Mouse (Mus musculus) c-Kit-negative CD71-positive TER-119-positive erythroid progenitor cells, embryonic 14.5 days (primary cell): ENCODE results near the gene Zfp651.

Experiments
- DNase-seq: peaks from one replicate; pipeline ENCODE4 v3.0.0-alpha.2; 2013; ENCODE audit warnings: low read depth, low spot score

Zfp651 gene

DNA sequence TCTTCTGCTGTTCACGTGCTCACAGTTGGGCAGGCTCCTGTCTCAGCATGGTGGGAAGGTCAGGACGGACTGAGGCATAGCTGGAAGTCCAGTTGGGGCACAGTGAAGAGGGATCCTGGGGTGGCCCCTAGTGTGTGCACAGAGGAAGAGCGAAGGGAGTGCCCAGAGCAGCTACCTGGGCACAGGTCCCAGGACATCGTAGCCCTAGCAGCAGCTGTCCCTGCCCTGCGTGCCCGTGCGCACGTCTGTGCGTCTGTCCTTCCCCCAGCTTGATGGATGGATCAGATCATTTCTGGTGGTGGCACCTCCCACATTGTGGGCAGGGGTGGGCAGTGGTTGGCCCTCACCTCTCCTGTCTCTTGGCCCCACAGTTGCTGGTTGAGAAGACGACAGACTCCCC is 3.1 kb downstream of the Zfp651 start:
- no peak for DNase-seq

DNA sequence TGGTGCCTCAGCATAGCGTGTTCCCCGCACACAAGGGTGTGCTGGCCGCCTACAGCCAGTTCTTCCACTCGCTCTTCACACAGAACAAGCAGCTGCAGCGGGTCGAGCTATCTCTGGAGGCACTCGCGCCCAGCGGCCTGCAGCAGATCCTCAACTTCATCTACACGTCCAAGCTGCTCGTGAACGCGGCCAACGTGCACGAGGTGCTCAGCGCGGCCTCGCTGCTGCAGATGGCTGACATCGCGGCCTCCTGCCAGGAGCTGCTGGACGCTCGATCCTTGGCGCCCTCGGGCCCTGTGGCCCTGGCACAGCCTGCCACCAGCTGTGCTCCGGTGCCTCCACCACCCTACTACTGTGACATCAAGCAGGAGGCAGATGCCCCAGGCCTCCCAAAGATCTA is 3.6 kb downstream of the Zfp651 start:
- no peak for DNase-seq

DNA sequence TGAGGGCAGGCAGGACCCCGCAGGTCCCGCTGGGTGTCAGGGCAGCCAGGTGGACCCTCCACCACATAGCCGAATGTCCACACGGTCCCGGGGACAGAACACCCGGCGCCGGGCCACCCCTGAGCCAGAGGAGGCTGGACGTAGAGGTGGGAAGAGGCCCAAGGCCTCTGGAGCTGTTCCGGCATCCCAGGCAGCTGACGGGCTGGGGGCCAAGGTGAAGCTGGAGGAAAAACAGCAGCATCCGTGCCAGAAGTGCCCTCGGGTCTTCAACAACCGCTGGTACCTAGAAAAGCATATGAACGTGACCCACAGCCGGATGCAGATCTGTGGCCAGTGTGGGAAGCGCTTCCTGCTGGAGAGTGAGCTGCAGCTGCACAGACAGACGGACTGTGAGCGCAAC is 4.6 kb downstream of the Zfp651 start:
- DNase-seq: no peak

DNA sequence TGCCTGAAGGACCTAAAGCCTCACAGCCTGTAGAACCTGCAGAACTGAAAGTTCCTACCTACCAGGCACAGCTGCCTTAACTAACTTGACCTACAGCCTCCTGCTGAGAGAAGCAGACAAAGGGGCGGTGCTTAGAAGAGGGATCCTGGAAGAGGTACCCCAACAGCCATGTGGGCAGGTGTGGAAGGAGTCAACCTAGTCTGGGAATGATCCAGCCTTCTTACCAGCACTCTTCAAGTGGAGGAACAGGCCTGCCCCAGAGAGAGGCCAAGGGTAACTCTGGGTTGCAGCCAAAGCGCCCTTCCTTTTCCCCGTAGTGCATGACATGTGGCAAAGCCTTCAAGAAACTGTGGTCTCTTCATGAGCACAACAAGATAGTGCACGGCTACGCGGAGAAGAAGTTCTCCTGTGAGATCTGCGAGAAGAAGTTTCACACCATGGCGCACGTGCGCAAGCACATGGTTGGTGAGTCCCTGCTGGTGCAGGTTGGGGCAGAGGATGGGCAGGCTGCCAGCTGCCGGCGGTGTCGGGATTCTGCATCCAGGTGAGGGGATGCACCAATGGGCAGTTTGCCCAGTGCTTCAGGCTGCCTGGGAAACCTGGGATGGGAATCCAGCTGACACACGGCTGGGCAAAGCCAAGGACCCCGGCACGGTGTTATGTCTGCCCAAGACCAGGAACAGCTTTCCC is 6.2 kb downstream of the Zfp651 start:
- no peak for DNase-seq

DNA sequence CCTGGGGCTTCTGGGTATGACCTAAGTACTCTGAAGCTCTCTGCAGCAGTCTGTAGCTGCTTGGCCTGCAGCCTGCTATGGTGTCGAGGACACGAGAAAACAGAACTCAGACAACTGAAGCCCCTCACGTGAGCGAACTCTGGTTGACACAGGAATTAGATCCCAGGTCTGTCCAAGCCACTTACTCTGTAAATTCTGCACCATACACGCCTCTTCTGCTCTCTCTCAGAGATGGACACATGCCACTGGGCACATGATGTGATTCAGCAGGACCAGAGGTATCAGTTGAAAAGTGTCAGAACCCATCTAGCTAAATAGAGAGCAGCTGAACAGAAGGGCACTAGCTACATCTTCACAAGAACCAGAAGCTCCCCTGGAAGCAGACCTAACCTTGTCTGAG is 13.3 kb downstream of the Zfp651 start:
- no peak for DNase-seq

DNA sequence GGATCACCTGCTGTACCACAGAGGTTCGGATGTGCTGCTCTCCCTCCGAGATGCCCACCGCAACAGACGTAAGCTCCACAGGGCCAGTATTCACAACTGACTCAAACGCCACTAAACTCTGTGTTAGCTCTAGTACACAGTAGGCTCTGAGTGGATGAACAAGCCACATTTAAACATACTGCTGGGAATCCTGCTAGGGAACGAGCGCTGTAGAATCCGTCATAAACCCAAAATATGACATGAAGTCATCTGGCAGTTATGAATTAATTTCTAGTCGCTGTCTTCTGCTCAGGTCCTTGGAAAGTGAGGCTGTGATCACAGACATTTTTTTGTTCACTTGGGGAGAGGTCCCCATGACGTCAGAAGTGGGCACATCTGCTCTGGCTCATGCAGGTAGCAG is 16.8 kb downstream of the Zfp651 start:
- DNase-seq: no peak

DNA sequence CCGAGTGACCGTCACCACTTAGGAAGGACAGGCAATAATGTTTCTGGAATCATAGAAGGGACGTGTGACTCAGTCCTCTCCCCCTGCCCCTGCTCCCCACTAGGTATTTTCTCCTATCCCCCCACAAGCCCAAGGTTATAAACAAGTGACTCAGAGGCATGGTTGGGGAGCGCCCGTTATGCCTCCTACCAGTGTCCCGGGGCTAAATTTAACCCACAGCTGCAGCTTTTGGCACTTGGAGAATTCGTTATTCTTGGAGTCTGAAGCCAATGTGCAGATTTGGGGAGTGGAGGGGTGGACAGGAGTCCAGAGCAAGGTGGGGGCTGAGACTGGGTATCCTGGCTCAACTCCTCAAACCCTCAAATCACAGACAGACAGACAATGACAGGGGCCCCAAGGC is 17.4 kb downstream of the Zfp651 start:
- DNase-seq: no peak

DNA sequence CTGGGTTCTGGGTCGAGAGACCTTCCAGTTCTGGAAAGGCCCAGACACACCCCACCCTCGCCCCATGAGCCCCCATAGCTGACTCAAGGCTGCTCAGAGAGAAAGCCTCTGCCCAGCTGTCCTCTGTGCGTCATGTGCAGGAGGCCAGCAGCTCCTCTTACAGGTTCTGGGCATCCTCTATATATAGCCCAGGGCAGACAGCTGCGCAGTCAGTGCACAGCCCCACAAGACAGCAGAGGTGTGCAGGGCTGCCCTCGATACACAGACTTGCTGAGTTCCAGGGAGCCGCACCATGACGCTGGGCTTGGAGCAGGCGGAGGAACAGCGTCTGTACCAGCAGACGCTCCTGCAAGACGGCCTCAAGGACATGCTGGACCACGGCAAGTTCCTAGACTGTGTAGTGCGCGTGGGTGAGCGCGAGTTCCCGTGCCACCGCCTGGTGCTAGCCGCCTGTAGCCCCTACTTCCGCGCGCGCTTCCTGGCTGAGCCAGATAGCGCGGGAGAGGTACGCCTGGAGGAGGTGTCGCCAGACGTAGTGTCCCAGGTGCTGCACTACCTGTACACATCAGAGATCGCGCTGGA is 18.4 kb downstream of the Zfp651 start, which contains the start of gene Klhl40:
TSS of gene Klhl40 (plus strand) at position 124 of the 582 bp plus-strand sequence.
- DNase-seq: no peak

DNA sequence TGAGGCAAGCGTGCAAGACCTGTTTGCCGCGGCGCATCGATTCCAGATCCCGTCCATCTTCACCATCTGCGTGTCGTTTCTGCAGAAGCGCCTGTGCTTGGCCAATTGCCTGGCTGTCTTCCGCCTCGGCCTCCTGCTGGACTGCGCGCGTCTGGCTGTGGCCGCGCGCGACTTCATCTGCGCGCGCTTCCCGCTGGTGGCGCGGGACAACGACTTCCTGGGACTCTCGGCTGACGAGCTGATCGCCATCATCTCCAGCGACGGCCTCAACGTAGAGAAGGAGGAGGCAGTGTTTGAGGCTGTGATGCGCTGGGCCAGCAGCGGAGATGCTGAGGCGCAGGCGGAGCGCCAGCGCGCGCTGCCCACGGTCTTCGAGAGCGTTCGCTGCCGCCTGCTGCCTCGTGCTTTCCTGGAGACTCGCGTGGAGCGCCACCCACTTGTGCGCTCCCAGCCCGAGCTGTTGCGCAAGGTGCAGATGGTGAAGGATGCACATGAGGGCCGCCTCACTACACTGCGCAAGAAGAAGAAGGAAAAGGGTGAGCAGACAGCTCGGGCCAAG is 19.0 kb downstream of the Zfp651 start:
- no peak for DNase-seq

DNA sequence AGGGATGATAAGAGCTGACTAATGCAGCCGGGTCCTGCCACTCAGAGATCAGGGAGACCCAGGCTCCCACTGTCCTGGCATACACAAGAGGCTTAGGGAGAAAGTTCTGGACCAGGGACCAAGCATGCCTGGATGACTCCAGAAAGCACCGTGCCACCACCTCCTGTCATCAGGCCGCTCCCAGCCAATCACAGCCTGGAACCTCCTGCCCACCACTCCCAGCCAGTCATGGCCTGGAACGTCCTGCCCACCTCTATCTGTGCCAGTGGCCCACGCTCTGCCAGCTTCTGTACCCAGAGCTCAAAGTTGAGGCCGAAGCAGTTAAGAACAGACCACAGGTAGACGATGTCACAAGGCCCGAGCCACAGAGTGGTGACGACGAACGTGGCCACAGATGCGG is 25.7 kb downstream of the Zfp651 start:
- DNase-seq: no peak

DNA sequence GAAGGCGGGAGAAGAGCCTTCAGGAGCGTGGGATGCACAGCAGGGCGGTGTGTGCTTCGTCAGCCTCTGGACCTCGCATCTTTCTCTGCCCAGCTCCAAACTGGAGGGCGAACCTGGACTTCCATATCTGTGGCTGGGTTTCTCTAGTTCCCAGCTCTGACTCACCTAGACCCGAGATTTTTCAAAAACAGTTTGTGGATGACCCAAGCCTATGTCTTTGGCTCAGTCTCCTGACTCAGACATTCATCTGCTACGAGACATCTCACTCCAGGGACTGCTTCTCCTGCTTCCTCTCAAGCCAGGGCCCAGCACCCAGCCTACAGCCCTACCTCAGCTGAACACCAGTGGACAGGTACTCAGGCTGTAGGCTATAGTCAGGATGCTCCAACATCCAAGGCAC is 26.1 kb downstream of the Zfp651 start:
- no peak for DNase-seq

DNA sequence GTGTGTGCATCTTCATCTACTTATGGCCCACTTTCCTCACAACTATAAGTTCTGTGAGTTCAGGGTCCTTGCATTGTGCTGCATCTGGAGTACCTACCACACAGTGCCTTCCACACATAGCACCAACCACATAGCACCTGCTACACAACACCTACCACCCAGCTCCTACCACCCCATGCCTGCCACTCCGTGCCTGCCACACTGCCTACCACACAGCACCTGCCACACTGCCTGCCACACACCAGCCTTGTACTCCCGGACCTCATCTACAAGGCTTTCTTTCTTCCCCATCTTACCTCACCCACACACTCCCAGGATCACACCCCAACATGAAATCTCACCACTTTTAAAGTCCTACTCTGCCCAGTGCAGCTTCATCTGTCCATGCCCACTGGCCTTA is 27.2 kb downstream of the Zfp651 start:
- DNase-seq: no peak

DNA sequence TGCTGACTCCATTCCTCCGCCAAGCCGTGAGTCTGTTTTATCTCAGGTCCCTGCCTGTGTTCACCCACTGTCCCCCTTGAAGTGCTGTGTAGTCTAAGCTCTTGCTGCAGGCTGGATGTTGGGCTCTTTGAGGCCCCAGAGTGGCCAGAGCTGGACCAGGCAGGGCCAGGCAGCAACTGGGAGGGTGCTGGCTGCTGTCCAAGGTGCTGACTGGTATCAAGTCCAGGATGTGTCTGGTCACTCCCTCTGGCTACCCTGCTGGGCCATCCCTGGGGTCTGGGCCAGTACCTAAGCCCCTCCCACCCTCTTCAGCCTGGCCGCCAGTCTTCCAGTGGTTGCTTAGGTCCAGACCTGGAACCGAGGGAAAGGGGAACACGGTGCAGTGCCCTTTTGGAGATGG is 32.1 kb downstream of the Zfp651 start:
- no peak for DNase-seq

DNA sequence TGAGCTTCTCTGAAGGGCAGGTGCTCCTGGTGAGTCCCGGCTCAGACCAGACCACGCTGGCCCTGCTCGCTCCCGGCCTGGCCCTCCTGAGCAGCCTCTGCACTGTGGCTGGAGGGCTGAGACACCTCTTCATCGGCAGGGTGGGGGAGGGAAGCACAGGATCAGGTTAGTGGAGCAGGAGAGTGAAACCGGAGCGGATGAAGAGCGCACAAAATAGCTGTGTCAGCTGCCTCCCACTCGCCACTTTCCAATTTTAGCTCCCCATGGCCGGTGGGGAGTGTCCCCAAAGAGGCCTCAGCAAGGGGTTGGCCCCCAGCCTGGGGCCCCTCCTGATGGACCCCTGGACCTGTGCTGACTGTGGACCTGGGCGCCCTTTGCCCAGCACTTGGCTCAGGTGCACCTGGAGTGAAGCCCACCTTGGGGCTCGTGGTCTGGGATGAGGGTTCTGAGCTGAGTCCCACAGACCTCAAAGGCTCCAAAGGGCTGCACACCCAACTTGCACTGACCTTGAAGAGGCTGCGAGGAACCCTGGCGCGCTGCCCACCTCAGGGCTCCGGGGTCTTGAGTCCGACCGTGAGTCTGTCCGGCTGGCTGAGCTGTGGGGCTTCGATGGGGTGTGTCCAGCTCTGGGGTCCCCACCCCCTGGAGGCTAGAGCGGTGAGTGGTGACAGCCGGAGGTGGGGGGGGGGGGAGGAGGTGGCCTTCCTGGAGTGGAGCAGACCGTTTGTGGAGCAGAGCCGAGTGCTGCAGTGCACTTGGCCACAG is 32.8 kb downstream of the Zfp651 start, which contains the start of gene Hhatl:
TSS of gene Hhatl (minus strand) at position 751 of the 765 bp plus-strand sequence.
- no peak for DNase-seq

DNA sequence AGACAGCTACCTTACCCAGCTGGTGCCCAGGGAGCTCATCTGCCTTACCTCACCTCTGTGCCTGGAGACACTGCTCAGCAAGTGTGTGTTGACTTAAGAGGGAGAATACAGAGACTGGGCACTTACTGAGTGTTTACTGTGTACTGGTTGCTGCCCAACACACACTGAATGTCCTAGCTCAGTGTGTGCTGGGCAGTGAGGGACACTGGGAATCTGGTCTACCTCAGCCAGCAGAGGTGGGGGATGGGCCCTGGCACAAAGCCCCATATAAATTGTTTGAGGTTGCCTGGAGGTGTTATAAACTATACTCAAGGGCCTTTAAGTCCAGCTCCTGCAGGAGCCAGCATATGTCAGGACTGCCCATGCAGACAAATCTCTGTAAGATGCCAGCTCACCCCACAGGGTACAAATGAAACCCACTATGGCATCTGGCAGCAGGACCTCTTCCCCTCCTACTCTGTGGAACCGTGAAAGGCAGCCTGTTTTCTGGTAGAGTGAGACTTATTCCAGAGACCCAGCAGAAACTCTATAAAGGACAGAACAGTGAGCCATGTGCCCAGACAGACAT is 35.9 kb downstream of the Zfp651 start:
- no peak for DNase-seq

DNA sequence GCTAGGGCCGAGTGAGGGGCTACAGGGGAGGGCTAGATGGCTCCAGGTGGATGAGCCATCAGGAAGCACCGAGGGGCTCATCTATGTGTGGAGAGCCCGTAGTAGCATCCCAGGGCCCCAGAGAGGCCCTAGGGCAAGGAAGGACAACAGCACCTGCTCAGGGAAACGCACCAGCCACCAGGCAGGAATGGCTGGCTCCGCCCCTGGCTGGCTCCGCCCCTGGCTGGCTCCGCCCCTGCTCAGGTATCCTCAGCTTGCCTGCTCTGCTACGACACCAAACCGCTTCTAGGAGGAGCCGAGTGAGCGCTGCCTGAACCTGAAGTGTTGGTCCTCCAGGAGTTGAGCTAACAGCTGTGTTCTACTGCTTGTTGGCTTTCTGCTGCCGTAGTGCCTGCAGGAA is 38.6 kb downstream of the Zfp651 start:
- no peak for DNase-seq

DNA sequence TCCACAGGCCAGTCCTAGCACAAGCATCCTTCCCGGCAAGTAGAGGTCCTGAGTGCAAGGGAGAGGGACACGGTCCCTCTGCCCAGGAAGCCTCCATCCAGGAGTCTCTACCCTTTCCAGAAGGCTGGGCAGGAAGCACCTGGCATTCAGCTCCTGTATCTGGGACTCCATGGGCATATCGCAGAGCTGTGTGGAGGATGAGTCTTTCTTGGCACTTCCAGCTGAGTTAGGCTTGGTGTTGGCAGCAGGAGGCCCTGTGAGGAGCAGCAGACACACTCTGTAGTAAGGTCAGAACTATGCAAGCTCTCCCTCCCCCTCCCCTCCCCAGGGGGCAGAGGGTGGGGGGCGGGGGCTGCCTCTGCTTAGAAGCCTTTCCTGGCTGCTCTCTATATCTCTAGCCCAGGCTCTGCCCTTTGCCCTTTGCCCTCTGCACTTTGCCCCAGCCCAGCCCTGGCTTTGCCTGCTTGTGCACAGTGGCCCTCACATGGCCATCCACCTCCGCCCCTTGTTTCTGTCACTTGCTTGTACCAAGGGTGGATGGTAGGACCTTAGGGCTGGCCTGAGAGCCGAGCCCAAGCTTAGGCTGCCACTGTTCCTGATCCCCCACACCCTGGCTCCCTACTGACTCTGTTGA is 39.9 kb downstream of the Zfp651 start:
- DNase-seq: no peak

DNA sequence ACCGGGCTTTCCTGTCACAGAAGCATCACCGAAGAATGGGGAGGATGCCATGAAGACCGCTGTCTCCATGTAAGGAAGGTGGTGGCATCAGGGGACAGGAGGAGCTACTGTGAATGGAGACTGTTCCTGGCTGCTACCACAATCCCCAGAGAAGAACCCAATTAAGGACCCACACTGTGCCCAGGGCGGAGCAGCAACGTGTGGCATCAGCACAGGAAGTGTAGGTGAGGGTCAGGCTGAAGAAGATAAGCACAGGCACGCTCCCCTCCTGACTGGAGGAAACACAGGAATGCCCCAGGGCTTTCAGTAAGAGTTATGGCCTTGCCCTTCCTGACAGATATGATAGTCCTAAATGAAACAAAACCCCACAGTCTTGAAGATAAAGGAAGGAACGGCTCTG is 43.6 kb downstream of the Zfp651 start:
- DNase-seq: no peak

DNA sequence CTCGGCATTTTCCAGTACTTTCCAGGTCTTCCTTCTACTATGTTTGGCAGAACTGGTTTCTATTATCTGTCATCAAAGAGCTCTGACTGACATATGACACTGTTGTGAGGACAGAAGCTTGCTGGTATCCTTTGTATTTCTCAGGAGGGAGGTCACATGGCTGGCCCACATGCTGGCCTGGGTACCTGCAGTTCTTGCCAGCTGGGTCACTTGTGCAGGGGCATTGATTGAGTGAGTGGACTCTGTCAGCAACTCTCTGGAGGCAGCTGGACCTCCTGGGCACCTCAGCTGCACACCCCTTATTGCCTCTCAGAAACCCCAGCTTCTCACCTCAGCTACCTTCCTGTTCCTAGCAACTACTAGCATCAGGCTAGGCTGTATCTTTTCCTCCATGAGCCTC is 48.4 kb downstream of the Zfp651 start:
- DNase-seq: no peak

DNA sequence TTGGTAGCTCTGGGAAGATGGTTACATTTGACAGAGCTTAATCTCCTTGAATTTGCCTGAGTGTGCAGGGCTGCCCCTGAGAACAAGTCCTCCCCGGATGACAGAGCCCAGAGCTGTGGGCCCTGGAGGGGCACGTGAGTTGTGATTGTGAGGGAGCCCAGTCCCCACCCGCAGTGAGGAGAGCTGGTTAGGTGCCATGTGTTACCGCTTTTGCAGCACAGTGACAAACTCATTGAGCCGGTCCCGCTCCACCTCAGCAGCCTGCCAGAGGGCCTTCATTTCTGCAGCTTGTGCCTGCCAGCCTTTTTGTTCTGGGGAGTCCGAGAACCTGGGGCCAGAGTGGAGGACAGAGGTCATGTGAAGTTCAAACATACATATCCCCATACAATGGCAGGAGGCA is 48.8 kb downstream of the Zfp651 start:
- DNase-seq: no peak

DNA sequence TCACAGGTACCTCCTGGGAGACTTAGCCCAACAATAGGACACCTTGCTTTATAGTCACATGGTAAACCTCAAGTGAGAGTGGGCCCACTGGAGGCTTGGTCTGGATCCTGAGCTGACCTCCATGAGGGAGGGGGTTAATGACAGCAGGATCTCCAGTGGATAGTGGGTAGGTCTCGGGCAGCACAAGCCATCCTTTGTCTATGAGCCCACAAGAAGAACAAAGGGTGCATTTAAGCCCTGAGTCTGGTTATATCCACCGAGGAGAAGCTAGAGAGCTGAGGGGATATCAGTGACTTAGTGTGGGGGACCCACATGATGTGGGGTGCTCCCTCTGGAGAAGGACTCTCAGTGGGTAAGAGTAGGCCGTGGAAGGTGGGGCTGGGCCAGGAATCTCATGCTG is 49.4 kb downstream of the Zfp651 start:
- DNase-seq: no peak
